Mouse (Mus musculus) limb, embryonic 14.5 days (tissue): ENCODE measurements around the gene Ces4a. TPM values are rescaled to one million over a fixed set of nuclear protein-coding genes. Genes with fewer than 3 reads are reported as not detected.

Source experiments
- ATAC-seq: fragments of 200-750 bp; cut with Nextera tagmentation; 2 replicates; pipeline ENCODE4 v1.8.0; 2017; ENCODE audit warnings: low read depth, moderate number of reproducible peaks, moderate TSS enrichment; ENCODE audit not compliant: low FRiP score
- DNase-seq: peaks from one replicate; pipeline ENCODE4 v3.0.0-alpha.2; 2015; ENCODE audit warnings: low spot score
- H3K27ac ChIP-seq: fragments of 300-500 bp; sonication (generic); replicated peaks from 2 replicates; pipeline ENCODE4 v1.5.1; 2014; ENCODE audit warnings: low read depth, mild to moderate bottlenecking, low read length, moderate library complexity, mixed read lengths
- H3K27me3 ChIP-seq: fragments of 300-500 bp; sonication (generic); 2 replicates; pipeline ENCODE4 v1.6.1; 2014; ENCODE audit warnings: low read length, mixed read lengths; ENCODE audit not compliant: control insufficient read depth, insufficient read depth
- H3K36me3 ChIP-seq: fragments of 300-500 bp; sonication (generic); 2 replicates; pipeline ENCODE4 v1.6.1; 2014; ENCODE audit warnings: mild to moderate bottlenecking, low read length, moderate library complexity, mixed read lengths; ENCODE audit not compliant: control insufficient read depth, insufficient read depth
- H3K4me1 ChIP-seq: fragments of 300-500 bp; sonication (generic); 2 replicates; pipeline ENCODE4 v1.6.1; 2014; ENCODE audit warnings: antibody characterized with exemption, low read length, mixed read lengths; ENCODE audit not compliant: control insufficient read depth, insufficient read depth
- H3K4me2 ChIP-seq: fragments of 300-500 bp; sonication (generic); replicated peaks from 2 replicates; pipeline ENCODE4 v1.6.1; 2014; ENCODE audit warnings: low read depth, mild to moderate bottlenecking, low read length, moderate library complexity; ENCODE audit not compliant: severe bottlenecking
- H3K4me3 ChIP-seq: fragments of 300-500 bp; sonication (generic); replicated peaks from 2 replicates; pipeline ENCODE4 v1.5.1; 2014; ENCODE audit warnings: low read length
- H3K9ac ChIP-seq: fragments of 300-500 bp; sonication (generic); 2 replicates; pipeline ENCODE4 v1.6.1; 2014; ENCODE audit warnings: mild to moderate bottlenecking, low read depth, low read length, moderate library complexity; ENCODE audit not compliant: severe bottlenecking
- H3K9me3 ChIP-seq: fragments of 300-500 bp; sonication (generic); 2 replicates; pipeline ENCODE4 v1.6.1; 2016; ENCODE audit warnings: low read length; ENCODE audit not compliant: control insufficient read depth
- POLR2A ChIP-seq: fragments of 200-500 bp; IDR thresholded peaks from 2 replicates; pipeline ENCODE4 v1.8.0; 2012; ENCODE audit warnings: inconsistent platforms, mild to moderate bottlenecking, moderate library complexity, borderline replicate concordance; ENCODE audit not compliant: insufficient read depth, insufficient read length; ENCODE audit errors: extremely low read depth
- WGBS: fragments of 180-500 bp; shearing (Covaris S2); extraction: QIAGEN DNeasy Blood & Tissue Kit; methylation state at CpG from one replicate; pipeline ENCODE4 v1.1.7; 2014; 5-methylcytosine and 5-hydroxymethylcytosine counted together
- polyA plus RNA-seq, 2 experiments: library from polyadenylated mRNA; depleted of rRNA in 1 of 2; stranded (reverse) in 1 of 2; unstranded in 1 of 2; fragments of >200 nt; fragmentation: Nextera tagmentation in 1 of 2; extraction: Ambion mirVana in 1 of 2; gene quantifications; 2 replicates each; pipeline versions ENCODE4 v1.2.1 to v1.2.3; 2012 to 2014

Gene Ces4a
- polyA plus RNA-seq, 2 experiments = not detected

- peak; percentile 76 for DNase-seq
- peaks cover 14% of the 10 kb centered on the region for H3K4me1 ChIP-seq
- peak overlapping the region; percentile 16; the same call in 1 of the 2 replicates for H3K27ac ChIP-seq
- H3K9ac ChIP-seq = peak overlapping the region; percentile 40; the same call in 1 of the 2 replicates
- peak; percentile 80 for ATAC-seq
- H3K4me3 ChIP-seq = peak overlapping the region; percentile 28
- peak overlapping the region; percentile 62 for H3K4me2 ChIP-seq
- no peaks in the 10 kb centered on the region for H3K9me3 ChIP-seq
- H3K27me3 ChIP-seq = no peaks in the 10 kb centered on the region
- no peaks in the 10 kb centered on the region for H3K36me3 ChIP-seq
- WGBS = 1% methylated on average over 27 of the region's 27 CpGs
- no peak for TF ChIP-seq POLR2A
Observed at GRCm38 (mm10) chr8:105152623-105153398, 21.2 kb downstream of the Ces4a start.

GRCm38 (mm10) chr8:105154316-105154715, 22.7 kb downstream of the Ces4a start:
- 94% methylated on average over 5 of the region's 5 CpGs for WGBS
- DNase-seq = no peak
- no peak for TF ChIP-seq POLR2A

GRCm38 (mm10) chr8:105155091-105155745, 23.6 kb downstream of the Ces4a start:
- WGBS = 84% methylated on average over 6 of the region's 6 CpGs
- H3K4me3 ChIP-seq = no peak overlapping the region
- peaks cover 14% of the 10 kb centered on the region for H3K4me1 ChIP-seq
- H3K9ac ChIP-seq = no peak overlapping the region
- no peaks in the 10 kb centered on the region for H3K36me3 ChIP-seq
- H3K27me3 ChIP-seq = no peaks in the 10 kb centered on the region
- no peak overlapping the region for H3K27ac ChIP-seq
- no peaks in the 10 kb centered on the region for H3K9me3 ChIP-seq
- ATAC-seq = no peak
- H3K4me2 ChIP-seq = no peak overlapping the region
- no peak for DNase-seq
- TF ChIP-seq POLR2A = no peak

More at GRCm38 (mm10) chr8:105154316-105154715, 22.7 kb downstream of the Ces4a start:
- no peaks in the 10 kb centered on the region for H3K36me3 ChIP-seq
- no peak overlapping the region for H3K4me2 ChIP-seq
- no peak overlapping the region for H3K27ac ChIP-seq
- no peak overlapping the region for H3K9ac ChIP-seq
- no peak overlapping the region for H3K4me3 ChIP-seq
- ATAC-seq = no peak
- peaks cover 14% of the 10 kb centered on the region for H3K4me1 ChIP-seq
- no peaks in the 10 kb centered on the region for H3K9me3 ChIP-seq
- H3K27me3 ChIP-seq = no peaks in the 10 kb centered on the region

DNA sequence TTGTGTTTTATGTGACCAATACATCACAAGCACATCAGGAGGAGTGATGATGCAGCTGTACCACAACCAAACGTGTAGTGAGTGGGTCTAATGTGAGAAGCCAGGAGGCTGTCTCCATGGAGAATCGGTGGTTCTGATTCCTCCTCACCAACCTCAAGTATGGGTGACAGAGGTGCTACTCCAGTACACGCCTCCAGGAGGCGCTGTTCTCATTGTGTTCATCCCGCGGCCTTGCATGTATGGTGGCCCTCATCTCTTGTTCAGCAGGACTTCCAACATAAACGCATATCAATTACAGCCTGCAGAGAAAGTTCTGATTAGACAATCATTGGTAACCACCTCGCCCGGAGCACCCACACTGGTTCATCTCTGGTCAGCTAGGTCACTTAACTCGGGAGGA, 26.0 kb downstream of the Ces4a start:
- Histone ChIP-seq H3K4me3 (no peak overlapping the region), H3K36me3 (no peaks in the 10 kb centered on the region), H3K4me1 (peaks cover 8% of the 10 kb centered on the region), H3K4me2 (no peak overlapping the region), H3K9ac (no peak overlapping the region), H3K27me3 (no peaks in the 10 kb centered on the region), H3K27ac (no peak overlapping the region), H3K9me3 (no peaks in the 10 kb centered on the region)
- no peak for TF ChIP-seq POLR2A
- ATAC-seq = no peak
- DNase-seq = peak; percentile 36
- WGBS = 58% methylated on average over 10 of the region's 10 CpGs

DNA sequence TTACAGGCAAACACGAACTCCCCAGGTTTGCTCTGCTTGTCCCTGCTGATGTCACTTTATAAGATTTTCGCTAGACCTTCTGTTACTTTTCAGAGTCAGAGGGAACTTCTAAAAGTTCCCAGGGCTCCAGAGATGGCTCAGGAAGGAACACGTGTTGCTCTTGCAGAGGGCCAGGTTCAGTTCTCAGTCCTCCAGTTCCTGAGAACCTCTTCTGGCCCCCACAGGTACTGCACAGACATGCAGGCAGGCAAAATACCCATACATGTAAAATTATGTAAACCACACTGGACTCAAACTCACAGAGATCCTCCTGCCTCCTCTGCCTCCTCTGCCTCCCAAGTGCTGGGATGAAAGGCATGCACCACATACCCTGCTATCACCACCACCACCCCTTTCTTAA, 26.5 kb downstream of the Ces4a start:
- no peak for TF ChIP-seq POLR2A
- no peaks in the 10 kb centered on the region for H3K36me3 ChIP-seq
- H3K27ac ChIP-seq = no peak overlapping the region
- no peak for ATAC-seq
- WGBS = 70% methylated on average over 3 of the region's 3 CpGs
- H3K4me2 ChIP-seq = no peak overlapping the region
- no peak overlapping the region for H3K4me3 ChIP-seq
- no peaks in the 10 kb centered on the region for H3K9me3 ChIP-seq
- no peak overlapping the region for H3K9ac ChIP-seq
- no peak for DNase-seq
- H3K4me1 ChIP-seq = peaks cover 3% of the 10 kb centered on the region; the same call in 1 of the 2 replicates
- no peaks in the 10 kb centered on the region for H3K27me3 ChIP-seq
